ENCODE assay signal across 22 mouse cellular contexts in genomic region chr2:33360564-33360963, GRCm38 (mm10). TPM values are rescaled to one million over a fixed set of nuclear protein-coding genes. Genes with fewer than 3 reads are reported as not detected.
DNase-seq lines count a peak whose midpoint lies in the region; ATAC-seq and TF ChIP-seq lines count a peak whose summit lies in the region.
"Had no signal": no experiment of that assay in that cellular context is flagged by ENCODE, and none has a peak within 500 bp of the region (broad histone marks: within the 10 kb centered on the region; RNA-seq: fewer than 3 reads in every experiment).

No protein-coding gene starts in this region.

- no peak for TF ChIP-seq POLR2A in small intestine, adult 2 months (IDR thresholded peaks at IDR 0.05; ENCODE audit: low read depth, low read length)

- H3K27ac ChIP-seq in hindbrain, postnatal 0 days, result peak overlapping the region; percentile 27; the same call in 1 of the 2 replicates
- no peak overlapping the region for H3K27ac ChIP-seq in hindbrain, embryonic 12.5 days
- H3K27ac ChIP-seq in liver, embryonic 16.5 days (ENCODE audit: low read length), result no peak overlapping the region; the same call in 1 of the 2 replicates
- no peak overlapping the region for H3K27ac ChIP-seq in liver, embryonic 12.5 days
- H3K27ac ChIP-seq in kidney, embryonic 15.5 days, result peak overlapping the region; percentile 70
- peak overlapping the region; percentile 97 for H3K27ac ChIP-seq in small intestine, adult 2 months (ENCODE audit: insufficient read depth, low read depth, low read length)
- H3K27ac ChIP-seq: forebrain, embryonic 10.5 days; hindbrain, embryonic 10.5 days; limb, embryonic 12.5 days; liver, embryonic 15.5 days; midbrain, embryonic 12.5 days had no signal

- 71% methylated on average over 3 of the region's 3 CpGs for WGBS in hindbrain, postnatal 0 days
- 72% methylated on average over 3 of the region's 3 CpGs for WGBS in hindbrain, embryonic 12.5 days
- 45% methylated on average over 3 of the region's 3 CpGs for WGBS in liver, embryonic 16.5 days (ENCODE audit: insufficient replicate concordance)
- 56% methylated on average over 3 of the region's 3 CpGs for WGBS in liver, embryonic 12.5 days (ENCODE audit: insufficient replicate concordance)
- WGBS in kidney, embryonic 15.5 days, result 68% methylated on average over 3 of the region's 3 CpGs
- WGBS in small intestine, adult 2 months, result 72% methylated on average over 3 of the region's 3 CpGs

- no peaks in the 10 kb centered on the region for H3K27me3 ChIP-seq in hindbrain, postnatal 0 days (ENCODE audit: insufficient read depth, low read length)
- no peaks in the 10 kb centered on the region for H3K27me3 ChIP-seq in hindbrain, embryonic 12.5 days
- no peaks in the 10 kb centered on the region for H3K27me3 ChIP-seq in liver, embryonic 16.5 days (ENCODE audit: control insufficient read depth, insufficient read depth, low read depth, low read length)
- H3K27me3 ChIP-seq in liver, embryonic 12.5 days (replicated peaks), result 0 out of 2 replicates have a peak, but pooled peaks cover 3% of the 10 kb centered on the region
- H3K27me3 ChIP-seq in kidney, embryonic 15.5 days, result no peaks in the 10 kb centered on the region
- no peaks in the 10 kb centered on the region for H3K27me3 ChIP-seq in small intestine, adult 2 months (ENCODE audit: control insufficient read depth, insufficient read depth, low read length)
- H3K27me3 ChIP-seq: heart, embryonic 12.5 days; limb, embryonic 12.5 days; liver, embryonic 15.5 days had no signal

- peaks cover 2% of the 10 kb centered on the region; the same call in 1 of the 2 replicates for H3K4me1 ChIP-seq in hindbrain, postnatal 0 days (ENCODE audit: insufficient read depth, low read length)
- peaks cover 13% of the 10 kb centered on the region for H3K4me1 ChIP-seq in hindbrain, embryonic 12.5 days
- H3K4me1 ChIP-seq in liver, embryonic 16.5 days (ENCODE audit: control insufficient read depth, low read depth, low read length), result peaks cover 3% of the 10 kb centered on the region
- H3K4me1 ChIP-seq in liver, embryonic 12.5 days, result peaks cover 8% of the 10 kb centered on the region; the same call in 1 of the 2 replicates
- peaks cover 23% of the 10 kb centered on the region for H3K4me1 ChIP-seq in kidney, embryonic 15.5 days
- H3K4me1 ChIP-seq in small intestine, adult 2 months (ENCODE audit: control insufficient read depth, insufficient read depth, insufficient read length, low read length), result peaks cover 49% of the 10 kb centered on the region; the same call in 1 of the 2 replicates

- H3K9me3 ChIP-seq in hindbrain, postnatal 0 days (ENCODE audit: low read length), result no peaks in the 10 kb centered on the region
- no peaks in the 10 kb centered on the region for H3K9me3 ChIP-seq in hindbrain, embryonic 12.5 days (replicated peaks)
- H3K9me3 ChIP-seq in liver, embryonic 16.5 days (replicated peaks; ENCODE audit: control insufficient read depth, low read length), result no peaks in the 10 kb centered on the region
- no peaks in the 10 kb centered on the region for H3K9me3 ChIP-seq in liver, embryonic 12.5 days (replicated peaks)
- no peaks in the 10 kb centered on the region for H3K9me3 ChIP-seq in kidney, embryonic 15.5 days (replicated peaks)
- H3K9me3 ChIP-seq: forebrain, embryonic 10.5 days; heart, embryonic 12.5 days; hindbrain, embryonic 10.5 days; limb, embryonic 12.5 days; liver, embryonic 15.5 days; midbrain, embryonic 12.5 days had no signal

- no peaks in the 10 kb centered on the region for H3K36me3 ChIP-seq in hindbrain, postnatal 0 days (ENCODE audit: insufficient read depth, low read length)
- no peaks in the 10 kb centered on the region for H3K36me3 ChIP-seq in hindbrain, embryonic 12.5 days
- no peaks in the 10 kb centered on the region for H3K36me3 ChIP-seq in liver, embryonic 16.5 days (ENCODE audit: control insufficient read depth, insufficient read depth)
- H3K36me3 ChIP-seq in liver, embryonic 12.5 days, result no peaks in the 10 kb centered on the region
- no peaks in the 10 kb centered on the region for H3K36me3 ChIP-seq in kidney, embryonic 15.5 days
- no peaks in the 10 kb centered on the region for H3K36me3 ChIP-seq in small intestine, adult 2 months (ENCODE audit: control insufficient read depth, insufficient read depth, low read length)
- H3K36me3 ChIP-seq: heart, embryonic 12.5 days; limb, embryonic 12.5 days; liver, embryonic 15.5 days; midbrain, embryonic 12.5 days had no signal

- H3K4me3 ChIP-seq in hindbrain, postnatal 0 days (ENCODE audit: low read length), result no peak overlapping the region
- H3K4me3 ChIP-seq in hindbrain, embryonic 12.5 days, result no peak overlapping the region
- H3K4me3 ChIP-seq in liver, embryonic 16.5 days (ENCODE audit: low read depth, low read length), result no peak overlapping the region
- H3K4me3 ChIP-seq in liver, embryonic 12.5 days, result no peak overlapping the region
- H3K4me3 ChIP-seq in kidney, embryonic 15.5 days (replicated peaks), result no peak overlapping the region
- no peak overlapping the region for H3K4me3 ChIP-seq in small intestine, adult 2 months (ENCODE audit: low read depth, low read length)
- H3K4me3 ChIP-seq: forebrain, embryonic 10.5 days; heart, embryonic 12.5 days; hindbrain, embryonic 10.5 days; limb, embryonic 12.5 days; liver, embryonic 15.5 days; midbrain, embryonic 12.5 days had no signal

- no peak for ATAC-seq in hindbrain, postnatal 0 days
- no peak for ATAC-seq in hindbrain, embryonic 12.5 days (ENCODE audit: low FRiP score)
- ATAC-seq in liver, embryonic 16.5 days (ENCODE audit: low read depth), result peak; percentile 45; the same call in 1 of the 2 replicates
- no peak for ATAC-seq in liver, embryonic 12.5 days
- ATAC-seq in kidney, embryonic 15.5 days (replicated peaks; ENCODE audit: low FRiP score), result peak; percentile 33
- ATAC-seq: forebrain, embryonic 16.5 days; lung, postnatal 0 days had no signal

- no peak for TF ChIP-seq CTCF in hindbrain, postnatal 0 days (IDR thresholded peaks at IDR 0.05; ENCODE audit: low read depth)
- TF ChIP-seq CTCF in small intestine, adult 2 months (IDR thresholded peaks at IDR 0.05; ENCODE audit: extremely low read depth, insufficient read length, insufficient replicate concordance, low read depth, low read length), result no peak

- DNase-seq in hindbrain, postnatal 0 days (ENCODE audit: low spot score), result no peak
- DNase-seq in adipocyte (ENCODE audit: low spot score), result no peak
- no peak for DNase-seq in natural killer cell, adult 2 months (ENCODE audit: low spot score in 2 of 2)
- DNase-seq: adrenal gland, postnatal 25 days; gastrocnemius, postnatal 25 days; heart, adult 18-20 months; heart, postnatal 10 days; layer of hippocampus, postnatal 36 days; thymus, postnatal 25 days had no signal

- H3K9ac ChIP-seq in hindbrain, postnatal 0 days (replicated peaks; ENCODE audit: low read length), result no peak overlapping the region
- H3K9ac ChIP-seq in hindbrain, embryonic 12.5 days, result no peak overlapping the region
- H3K9ac ChIP-seq in liver, embryonic 16.5 days (ENCODE audit: low read depth, low read length), result no peak overlapping the region
- H3K9ac ChIP-seq in liver, embryonic 12.5 days, result no peak overlapping the region
- no peak overlapping the region for H3K9ac ChIP-seq in kidney, embryonic 15.5 days
- H3K9ac ChIP-seq: heart, embryonic 12.5 days; limb, embryonic 12.5 days; liver, embryonic 15.5 days; midbrain, embryonic 12.5 days had no signal

- no peak overlapping the region for H3K4me2 ChIP-seq in hindbrain, postnatal 0 days (ENCODE audit: low read depth, low read length)
- H3K4me2 ChIP-seq in hindbrain, embryonic 12.5 days (replicated peaks), result no peak overlapping the region
- H3K4me2 ChIP-seq in liver, embryonic 16.5 days (ENCODE audit: low read depth, low read length), result no peak overlapping the region
- no peak overlapping the region for H3K4me2 ChIP-seq in liver, embryonic 12.5 days
- H3K4me2 ChIP-seq in kidney, embryonic 15.5 days, result no peak overlapping the region
- H3K4me2 ChIP-seq: heart, embryonic 12.5 days; limb, embryonic 12.5 days; liver, embryonic 15.5 days; midbrain, embryonic 12.5 days had no signal

RNA-seq across cellular contexts. Expression of gene Ralgps1, which starts 10.7 kb away (rescaled TPM):
- total RNA-seq in hindbrain, postnatal 0 days (2014; rRNA removed), result 69.9 and 75.5 TPM in 2 replicates
- polyA plus RNA-seq in hindbrain, postnatal 0 days (2015; fragmentation: Nextera tagmentation; extraction: Ambion mirVana), result 18.8 and 20.7 TPM in 2 replicates
- 29.0 and 30.1 TPM in 2 replicates for polyA plus RNA-seq in hindbrain, embryonic 12.5 days (2016; fragmentation: Nextera tagmentation; extraction: Ambion mirVana)
- polyA plus RNA-seq in liver, embryonic 16.5 days (2015; fragmentation: Nextera tagmentation; extraction: Ambion mirVana), result 0.95 and 1.1 TPM in 2 replicates
- 1.1 and 1.4 TPM in 2 replicates for polyA plus RNA-seq in liver, embryonic 12.5 days (2016; fragmentation: Nextera tagmentation; extraction: Ambion mirVana)
- 5.5 and 5.9 TPM in 2 replicates for polyA plus RNA-seq in kidney, embryonic 15.5 days (2015; fragmentation: Nextera tagmentation; extraction: Ambion mirVana)
- 4.5 and 9.5 TPM in 2 replicates for polyA plus RNA-seq in small intestine, adult 2 months (2012; rRNA removed)

Comparison
In these comparisons a context has a peak if more than half of its experiments do, and no peak if none do; other contexts are left out.
1. ATAC-seq: peak in liver, embryonic 16.5 days (single experiment) and kidney, embryonic 15.5 days (single experiment); none in hindbrain, postnatal 0 days (single experiment), hindbrain, embryonic 12.5 days (single experiment) and liver, embryonic 12.5 days (single experiment).
2. H3K27ac ChIP-seq: peak in hindbrain, postnatal 0 days (single experiment), kidney, embryonic 15.5 days (single experiment) and small intestine, adult 2 months (single experiment); none in hindbrain, embryonic 12.5 days (single experiment), liver, embryonic 16.5 days (single experiment) and liver, embryonic 12.5 days (single experiment).